Mouse (Mus musculus) CH12.LX (cell line): ENCODE data around the gene 2510002D24Rik.

Experiments
- CTCF ChIP-seq, 2 experiments: IDR thresholded peaks in 1 of 2; conservative IDR thresholded peaks in 1 of 2; 2 replicates each; pipeline ENCODE4 v1.5.1; 2011 to 2012; ENCODE audit warnings: low read depth in 2 of 2, low read length in 2 of 2, improper control_type of control experiment in 1 of 2, inconsistent platforms in 1 of 2, mild to moderate bottlenecking in 1 of 2, moderate library complexity in 1 of 2
- MXI1 ChIP-seq: IDR thresholded peaks from 2 replicates; pipeline ENCODE4 v1.6.1; 2011; ENCODE audit warnings: mild to moderate bottlenecking, low read depth, low read length, improper control_type of control experiment
- NELFE ChIP-seq: IDR thresholded peaks from 2 replicates; pipeline ENCODE4 v1.6.1; 2011; ENCODE audit warnings: low read depth, low read length, improper control_type of control experiment
- USF1 ChIP-seq: IDR thresholded peaks from 2 replicates; pipeline ENCODE4 v1.6.1; 2014; ENCODE audit warnings: low read depth, mild to moderate bottlenecking, inconsistent platforms, low read length, improper control_type of control experiment
- ZMIZ1 ChIP-seq: IDR thresholded peaks from 2 replicates; pipeline ENCODE4 v1.6.1; 2012; ENCODE audit warnings: low read depth, mild to moderate bottlenecking, inconsistent platforms, low read length, improper control_type of control experiment

- TF ChIP-seq ZMIZ1: no peak
- TF ChIP-seq CTCF (conservative IDR thresholded peaks at IDR 0.05 in 1 of 2, IDR thresholded peaks at IDR 0.05 in 1 of 2; ENCODE audit: low read depth in 2 of 2, low read length in 2 of 2): no peak
- no peak for TF ChIP-seq MXI1
- no peak for TF ChIP-seq NELFE
- TF ChIP-seq USF1: no peak
Observed at GRCm38 (mm10) chr16:18876091-18876441, 39.7 kb downstream of the 2510002D24Rik start.
